Mouse (Mus musculus) left cerebral cortex, postnatal 4 days (tissue): ENCODE results near the gene Mpc2. TPM values are rescaled to one million over a fixed set of nuclear protein-coding genes. Genes with fewer than 3 reads are reported as not detected.

Experiments used
- DNase-seq: peaks from one replicate; pipeline ENCODE4 v3.0.0-alpha.2; 2022
- intact Hi-C: fragments of 180-260 bp; cut with DNase I; formaldehyde crosslinking; loops from one replicate; pipeline ENCODE4 v1.15.1; 2025
- total RNA-seq, 2 experiments: library from RNA; stranded (reverse); gene quantifications; 2 replicates each; pipeline ENCODE4 v1.2.3; 2021

Mpc2 gene
- total RNA-seq, 2 experiments from 2014 or later = 107 to 109 TPM

GRCm38 (mm10) chr1:165498856-165499255 is 38.4 kb downstream of the Mpc2 start:
- DNase-seq = no peak
- intact Hi-C loops = no loop called here

GRCm38 (mm10) chr1:165503307-165504024 is 43.0 kb downstream of the Mpc2 start:
- DNase-seq = no peak
- intact Hi-C loops = no loop called here

- intact Hi-C loops = no loop called here
- no peak for DNase-seq
Observed at GRCm38 (mm10) chr1:165506303-165506702, 45.9 kb downstream of the Mpc2 start.

GRCm38 (mm10) chr1:165510161-165510560 is 49.7 kb downstream of the Mpc2 start:
- intact Hi-C loops = no loop called here
- DNase-seq = no peak

GRCm38 (mm10) chr1:165520716-165521115 is 60.3 kb downstream of the Mpc2 start:
- no peak for DNase-seq
- intact Hi-C loops = no loop called here

Other genes with a start within 250 kb of the Mpc2 start
- gene Tiprl, start 223.6 kb upstream of the Mpc2 start, total RNA-seq = 10 to 100 TPM; 82.9 to 87.0 TPM
- 10 to 100 TPM; 53.8 to 56.9 TPM for gene Gpr161, start 164.8 kb upstream of the Mpc2 start, total RNA-seq
- gene Dcaf6, start 162 bp upstream of the Mpc2 start, total RNA-seq = 10 to 100 TPM; 60.7 to 62.6 TPM
- under 1 TPM in 1 of 2 experiments, not detected in 1; 0.18 TPM for gene Adcy10, start 24.5 kb downstream of the Mpc2 start, total RNA-seq
- 10 to 100 TPM; 73.1 to 74.3 TPM for gene Mpzl1, start 173.9 kb downstream of the Mpc2 start, total RNA-seq
- gene Rcsd1, start 249.1 kb downstream of the Mpc2 start, total RNA-seq = 1 to 10 TPM; 5.3 to 5.4 TPM